Mouse (Mus musculus): ENCODE data around the gene Cep78. TPM values are rescaled to one million over a fixed set of nuclear protein-coding genes. Genes with fewer than 3 reads are reported as not detected.
"Not testable (repeated sequence)": the region's sequence is repeated elsewhere in the genome, so short reads cannot be mapped to it uniquely, and the experiment has no call there.

The Cep78 gene
- 19.5 and 23.2 TPM in 2 replicates for polyA plus RNA-seq (2015; fragmentation: Nextera tagmentation; extraction: Ambion mirVana)

GRCm38 (mm10) chr19:15984449-15985171 is at the start of gene Cep78:
TSS of gene Cep78 (minus strand) at chr19:15984989.
- no peaks in the 10 kb centered on the region for H3K9me3 ChIP-seq
- peak; percentile 93 for ATAC-seq (ENCODE audit: insufficient read depth, low FRiP score, low read depth)
- H3K27me3 ChIP-seq (replicated peaks), result no peaks in the 10 kb centered on the region
- H3K4me1 ChIP-seq, result peaks cover 3% of the 10 kb centered on the region; the same call in 1 of the 2 replicates
- peak within 1 kb of the TSS; percentile 92 for H3K4me2 ChIP-seq
- under 1% methylated on average over 88 of the region's 88 CpGs for WGBS
- peak within 1 kb of the TSS; percentile 84 for H3K27ac ChIP-seq
- peak within 1 kb of the TSS; percentile 83 for H3K4me3 ChIP-seq (replicated peaks)
- H3K9ac ChIP-seq, result peak within 1 kb of the TSS; percentile 75
- H3K36me3 ChIP-seq, result no peaks in the 10 kb centered on the region

- no peaks in the 10 kb centered on the region for H3K36me3 ChIP-seq
- no peak for ATAC-seq (ENCODE audit: insufficient read depth, low FRiP score, low read depth)
- no peak overlapping the region for H3K4me3 ChIP-seq (replicated peaks)
- no peak overlapping the region for H3K4me2 ChIP-seq
- 0 out of 2 replicates have a peak, but pooled peaks cover 4% of the 10 kb centered on the region for H3K4me1 ChIP-seq
- no peak overlapping the region for H3K9ac ChIP-seq
- no peak overlapping the region for H3K27ac ChIP-seq
- 81% methylated on average over 4 of the region's 4 CpGs for WGBS
- no peaks in the 10 kb centered on the region for H3K9me3 ChIP-seq
- no peaks in the 10 kb centered on the region for H3K27me3 ChIP-seq (replicated peaks)
These were observed 46.5 kb upstream of the Cep78 start for GRCm38 (mm10) chr19:16031276-16031675.

GRCm38 (mm10) chr19:16029253-16029771 is 44.5 kb upstream of the Cep78 start:
- H3K4me3 ChIP-seq (replicated peaks), result peak overlapping the region; percentile 38
- WGBS, result 20% methylated on average over 7 of the region's 9 CpGs
- H3K36me3 ChIP-seq; H3K9ac ChIP-seq; H3K27me3 ChIP-seq (replicated peaks); H3K27ac ChIP-seq; H3K9me3 ChIP-seq; H3K4me1 ChIP-seq: not testable (repeated sequence)
- ATAC-seq (ENCODE audit: insufficient read depth, low FRiP score, low read depth), result peak; percentile 47; the same call in 1 of the 2 replicates
- peak overlapping the region; percentile 52 for H3K4me2 ChIP-seq

GRCm38 (mm10) chr19:16028746-16029252 is 44.0 kb upstream of the Cep78 start:
- WGBS, result 49% methylated on average over 5 of the region's 5 CpGs
- H3K9me3 ChIP-seq, result no peaks in the 10 kb centered on the region
- H3K4me3 ChIP-seq (replicated peaks), result peak overlapping the region; percentile 38
- H3K27me3 ChIP-seq (replicated peaks), result no peaks in the 10 kb centered on the region
- H3K36me3 ChIP-seq, result no peaks in the 10 kb centered on the region
- H3K4me2 ChIP-seq, result peak overlapping the region; percentile 52
- 0 out of 2 replicates have a peak, but pooled peaks cover 4% of the 10 kb centered on the region for H3K4me1 ChIP-seq
- no peak overlapping the region for H3K9ac ChIP-seq
- H3K27ac ChIP-seq, result no peak overlapping the region
- no peak for ATAC-seq (ENCODE audit: insufficient read depth, low FRiP score, low read depth)

GRCm38 (mm10) chr19:16027876-16028670 is 43.3 kb upstream of the Cep78 start:
- no peak overlapping the region for H3K9ac ChIP-seq
- 73% methylated on average over 15 of the region's 15 CpGs for WGBS
- H3K36me3 ChIP-seq, result no peaks in the 10 kb centered on the region
- no peaks in the 10 kb centered on the region for H3K27me3 ChIP-seq (replicated peaks)
- ATAC-seq (ENCODE audit: insufficient read depth, low FRiP score, low read depth), result no peak
- H3K27ac ChIP-seq, result no peak overlapping the region
- no peaks in the 10 kb centered on the region for H3K9me3 ChIP-seq
- no peak overlapping the region for H3K4me3 ChIP-seq (replicated peaks)
- 0 out of 2 replicates have a peak, but pooled peaks cover 4% of the 10 kb centered on the region for H3K4me1 ChIP-seq
- H3K4me2 ChIP-seq, result no peak overlapping the region

GRCm38 (mm10) chr19:16026276-16026675 is 41.5 kb upstream of the Cep78 start:
- H3K9ac ChIP-seq, result no peak overlapping the region
- H3K27me3 ChIP-seq (replicated peaks), result no peaks in the 10 kb centered on the region
- no peak overlapping the region for H3K4me2 ChIP-seq
- 93% methylated on average over 5 of the region's 5 CpGs for WGBS
- ATAC-seq (ENCODE audit: insufficient read depth, low FRiP score, low read depth), result no peak
- no peak overlapping the region for H3K27ac ChIP-seq
- H3K36me3 ChIP-seq, result no peaks in the 10 kb centered on the region
- H3K9me3 ChIP-seq, result no peaks in the 10 kb centered on the region
- H3K4me3 ChIP-seq (replicated peaks), result no peak overlapping the region
- 0 out of 2 replicates have a peak, but pooled peaks cover 4% of the 10 kb centered on the region for H3K4me1 ChIP-seq

- H3K27ac ChIP-seq, result no peak overlapping the region
- 52% methylated on average over 10 of the region's 10 CpGs for WGBS
- H3K4me3 ChIP-seq (replicated peaks), result no peak overlapping the region
- no peak for ATAC-seq (ENCODE audit: insufficient read depth, low FRiP score, low read depth)
- H3K27me3 ChIP-seq (replicated peaks), result no peaks in the 10 kb centered on the region
- H3K36me3 ChIP-seq, result no peaks in the 10 kb centered on the region
- no peaks in the 10 kb centered on the region for H3K4me1 ChIP-seq
- H3K9ac ChIP-seq, result no peak overlapping the region
- H3K9me3 ChIP-seq, result no peaks in the 10 kb centered on the region
- no peak overlapping the region for H3K4me2 ChIP-seq
These were observed 37.4 kb upstream of the Cep78 start for GRCm38 (mm10) chr19:16022178-16022577.

- Histone ChIP-seq H3K27me3 (replicated peaks) (no peaks in the 10 kb centered on the region), H3K9ac (no peak overlapping the region), H3K4me1 (no peaks in the 10 kb centered on the region), H3K4me2 (no peak overlapping the region), H3K27ac (no peak overlapping the region), H3K9me3 (no peaks in the 10 kb centered on the region), H3K36me3 (no peaks in the 10 kb centered on the region), H3K4me3 (replicated peaks) (no peak overlapping the region)
- ATAC-seq (ENCODE audit: insufficient read depth, low FRiP score, low read depth), result no peak
- 46% methylated on average over 1 of the region's 1 CpGs for WGBS
These were observed 31.4 kb upstream of the Cep78 start for GRCm38 (mm10) chr19:16016171-16016570.

- Histone ChIP-seq H3K4me2 (no peak overlapping the region), H3K27ac (peak overlapping the region; percentile 11; the same call in 1 of the 2 replicates), H3K9me3 (no peaks in the 10 kb centered on the region), H3K4me1 (no peaks in the 10 kb centered on the region), H3K4me3 (replicated peaks) (no peak overlapping the region), H3K9ac (no peak overlapping the region), H3K27me3 (replicated peaks) (no peaks in the 10 kb centered on the region), H3K36me3 (no peaks in the 10 kb centered on the region)
- ATAC-seq (ENCODE audit: insufficient read depth, low FRiP score, low read depth), result no peak
- 60% methylated on average over 10 of the region's 10 CpGs for WGBS
These were observed 30.6 kb upstream of the Cep78 start for GRCm38 (mm10) chr19:16015191-16015968.

GRCm38 (mm10) chr19:16009746-16010337 is 25.1 kb upstream of the Cep78 start:
- H3K4me1 ChIP-seq, result no peaks in the 10 kb centered on the region
- no peak for ATAC-seq (ENCODE audit: insufficient read depth, low FRiP score, low read depth)
- WGBS, result 69% methylated on average over 6 of the region's 6 CpGs
- H3K9ac ChIP-seq, result no peak overlapping the region
- H3K9me3 ChIP-seq, result no peaks in the 10 kb centered on the region
- no peak overlapping the region for H3K4me2 ChIP-seq
- no peaks in the 10 kb centered on the region for H3K36me3 ChIP-seq
- no peak overlapping the region for H3K27ac ChIP-seq
- H3K4me3 ChIP-seq (replicated peaks), result no peak overlapping the region
- no peaks in the 10 kb centered on the region for H3K27me3 ChIP-seq (replicated peaks)

GRCm38 (mm10) chr19:16009111-16009510 is 24.3 kb upstream of the Cep78 start:
- H3K4me3 ChIP-seq (replicated peaks), result no peak overlapping the region
- H3K9me3 ChIP-seq, result no peaks in the 10 kb centered on the region
- no peaks in the 10 kb centered on the region for H3K36me3 ChIP-seq
- no peaks in the 10 kb centered on the region for H3K27me3 ChIP-seq (replicated peaks)
- ATAC-seq (ENCODE audit: insufficient read depth, low FRiP score, low read depth), result no peak
- H3K4me2 ChIP-seq, result no peak overlapping the region
- no peak overlapping the region for H3K9ac ChIP-seq
- H3K4me1 ChIP-seq, result no peaks in the 10 kb centered on the region
- WGBS, result 79% methylated on average over 4 of the region's 4 CpGs
- no peak overlapping the region for H3K27ac ChIP-seq
